Mouse (Mus musculus) kidney, postnatal 25 days (tissue): ENCODE measurements at regions not wholly inside any gene's neighbourhood (a gene's known extent, or its start where the extent isn't known, plus 50 kb on each side); places are given as distances from the start of the nearest gene placed in this dataset.
A peak's percentile ranks its signal among the peaks of the same experiment; 100 is the strongest.

Source experiments
- DNase-seq, 2 experiments: peaks; one replicate each; pipeline ENCODE4 v3.0.0; 2021; ENCODE audit warnings: mixed read lengths in 2 of 2

DNA sequence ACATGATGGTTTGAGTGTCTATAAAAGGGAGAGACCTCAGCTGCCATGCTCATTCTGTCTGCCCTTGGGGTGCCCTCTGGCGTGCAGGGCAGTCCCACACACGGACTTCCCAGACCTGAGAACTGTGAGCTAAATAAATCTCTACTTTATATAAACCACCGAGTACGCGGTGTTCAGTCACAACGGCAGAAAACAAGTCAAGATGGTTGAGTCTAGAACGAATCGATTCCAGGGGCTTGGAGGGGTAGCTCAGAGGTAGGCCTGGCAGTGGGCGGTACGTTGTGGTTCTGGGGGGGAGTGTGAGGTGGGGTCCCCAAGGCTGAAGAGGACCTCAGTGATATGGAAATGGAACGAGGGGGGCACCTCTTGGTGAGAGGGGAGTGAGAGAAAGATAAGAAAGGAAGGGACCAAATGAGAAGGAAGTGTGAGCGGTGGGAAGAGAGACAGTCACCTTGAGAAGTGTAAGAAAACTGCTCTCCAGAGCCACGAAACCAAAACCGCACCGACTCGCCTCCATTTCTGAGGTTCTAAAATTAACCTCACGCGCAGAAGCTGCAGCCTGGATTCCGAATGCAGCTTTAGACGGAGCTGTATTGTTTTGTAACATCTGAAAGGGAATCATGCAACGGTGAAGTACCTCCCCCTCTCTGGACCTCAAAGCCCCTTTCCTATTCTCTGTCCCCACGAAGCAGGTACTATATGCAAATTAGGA lies 117.0 kb downstream of the Mis18a start:
- no peak for DNase-seq

GRCm38 (mm10) chr16:90599329-90599870 lies 127.8 kb downstream of the Mis18a start:
- no peak for DNase-seq

- no peak for DNase-seq
Observed at GRCm38 (mm10) chr16:90598727-90599126, 128.5 kb downstream of the Mis18a start.

- DNase-seq, result no peak
Observed at GRCm38 (mm10) chr16:90592721-90593481, 134.3 kb downstream of the Mis18a start.

GRCm38 (mm10) chr16:90585171-90585570 lies 142.0 kb downstream of the Mis18a start:
- peak; percentile 23 to 43 for DNase-seq

GRCm38 (mm10) chr16:90580411-90580810 lies 146.8 kb downstream of the Mis18a start:
- DNase-seq, result no peak

DNA sequence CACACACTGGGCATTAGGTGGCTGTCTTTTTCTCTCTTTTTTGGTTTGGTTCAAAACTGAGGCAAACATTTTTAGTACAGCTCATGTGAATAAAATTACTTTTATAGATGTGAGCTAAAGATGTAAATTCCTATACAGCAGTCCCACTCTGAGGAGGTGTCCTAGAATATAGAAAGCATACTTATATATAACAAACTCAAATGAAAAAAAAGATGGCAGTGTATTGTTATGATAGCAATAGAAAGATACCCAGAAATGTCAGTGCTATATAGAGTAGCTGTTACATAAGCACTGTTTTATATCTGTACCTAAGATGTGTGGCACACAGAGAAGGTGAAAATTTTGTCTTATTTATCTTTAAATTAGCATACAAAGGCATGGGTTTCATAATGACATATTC lies 156.1 kb downstream of the Mis18a start:
- no peak for DNase-seq

DNA sequence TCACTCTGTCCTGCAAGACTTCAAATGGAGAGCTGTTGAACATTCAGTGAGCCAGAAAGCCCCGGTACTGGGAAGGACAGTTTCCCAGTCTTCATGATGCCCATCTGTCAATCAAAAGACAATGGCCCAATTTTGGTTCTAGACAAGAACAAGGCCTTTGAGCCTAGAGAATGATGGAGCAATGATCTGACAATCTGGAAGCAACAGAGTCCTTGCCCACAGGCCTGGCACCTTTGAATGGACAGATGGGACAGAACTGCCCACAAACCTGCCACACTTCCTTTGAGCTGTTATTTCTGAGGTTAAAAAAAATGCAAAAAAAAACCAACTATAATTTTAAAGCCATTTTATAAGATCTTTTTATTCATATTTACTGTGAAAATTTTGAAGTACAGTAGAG lies 157.4 kb downstream of the Mis18a start:
- DNase-seq, result no peak

- no peak for DNase-seq
Observed at GRCm38 (mm10) chr16:90565182-90565581, 162.0 kb downstream of the Mis18a start.

- DNase-seq, result no peak
Observed at GRCm38 (mm10) chr16:90553120-90553519, 167.3 kb downstream of the Hunk start.

DNA sequence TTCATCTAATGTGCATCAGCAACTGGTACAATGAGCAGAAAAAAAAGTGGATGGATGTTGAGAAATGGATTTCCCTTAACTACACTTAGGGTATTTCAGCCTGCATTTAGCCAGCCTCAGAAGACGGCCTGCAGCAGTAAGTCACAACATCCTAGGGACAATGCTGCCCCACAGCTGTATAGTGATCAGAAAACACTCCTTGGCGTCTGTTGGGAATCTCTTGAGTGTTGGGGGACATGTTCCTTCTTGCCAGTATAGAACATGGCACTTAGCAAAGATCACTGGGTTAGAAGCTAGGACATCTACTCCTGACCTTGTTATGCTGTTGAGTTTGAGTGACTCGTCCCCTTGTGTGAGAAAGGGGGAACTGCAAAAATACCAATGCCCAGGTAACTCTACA lies 165.2 kb downstream of the Hunk start:
- no peak for DNase-seq

DNA sequence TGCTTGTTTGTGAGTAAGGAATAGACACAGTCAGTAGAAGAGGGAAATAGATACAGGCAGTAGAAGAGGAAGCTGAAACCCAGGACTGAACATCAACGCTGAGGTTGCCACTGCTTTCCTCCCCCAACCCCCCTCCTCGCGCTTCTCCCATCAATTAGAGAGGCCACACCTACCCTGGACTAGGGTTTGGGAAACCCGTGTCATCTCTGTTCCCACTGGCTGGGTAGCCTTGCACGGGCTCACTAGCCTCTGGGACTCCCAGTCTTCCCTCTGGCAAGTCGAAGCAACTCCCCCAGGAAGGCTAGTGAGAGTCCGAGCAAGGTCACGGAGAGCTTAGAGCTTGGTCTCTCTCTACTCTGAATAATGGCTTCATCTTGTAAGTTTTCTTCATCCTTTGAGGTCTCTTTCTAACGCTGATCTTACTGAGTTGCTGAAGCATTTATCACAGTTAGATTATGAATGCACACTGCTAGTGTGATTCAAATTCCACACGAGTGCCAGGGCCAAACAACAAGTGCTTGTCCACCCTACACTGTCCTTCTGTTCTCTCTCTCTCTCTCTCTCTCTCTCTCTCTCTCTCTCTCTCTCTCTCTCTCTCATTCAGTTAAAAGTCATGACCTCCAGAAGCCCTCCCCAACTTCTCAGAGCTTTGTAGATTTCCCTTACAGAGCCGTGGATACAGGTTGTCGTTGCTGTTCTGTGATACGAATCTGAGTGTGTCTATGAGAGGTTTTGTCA lies 164.4 kb downstream of the Hunk start:
- DNase-seq, result no peak
